Mouse (Mus musculus): Measurements from ENCODE around the gene Mllt6. TPM values are rescaled to one million over a fixed set of nuclear protein-coding genes. Genes with fewer than 3 reads are reported as not detected.
A peak's percentile ranks its signal among the peaks of the same experiment; 100 is the strongest.
"Not testable (repeated sequence)": the region's sequence is repeated elsewhere in the genome, so short reads cannot be mapped to it uniquely, and the experiment has no call there.

Mllt6 gene
- total RNA-seq, 2 experiments from 2014 or later: 44.1 to 51.0 TPM

DNA sequence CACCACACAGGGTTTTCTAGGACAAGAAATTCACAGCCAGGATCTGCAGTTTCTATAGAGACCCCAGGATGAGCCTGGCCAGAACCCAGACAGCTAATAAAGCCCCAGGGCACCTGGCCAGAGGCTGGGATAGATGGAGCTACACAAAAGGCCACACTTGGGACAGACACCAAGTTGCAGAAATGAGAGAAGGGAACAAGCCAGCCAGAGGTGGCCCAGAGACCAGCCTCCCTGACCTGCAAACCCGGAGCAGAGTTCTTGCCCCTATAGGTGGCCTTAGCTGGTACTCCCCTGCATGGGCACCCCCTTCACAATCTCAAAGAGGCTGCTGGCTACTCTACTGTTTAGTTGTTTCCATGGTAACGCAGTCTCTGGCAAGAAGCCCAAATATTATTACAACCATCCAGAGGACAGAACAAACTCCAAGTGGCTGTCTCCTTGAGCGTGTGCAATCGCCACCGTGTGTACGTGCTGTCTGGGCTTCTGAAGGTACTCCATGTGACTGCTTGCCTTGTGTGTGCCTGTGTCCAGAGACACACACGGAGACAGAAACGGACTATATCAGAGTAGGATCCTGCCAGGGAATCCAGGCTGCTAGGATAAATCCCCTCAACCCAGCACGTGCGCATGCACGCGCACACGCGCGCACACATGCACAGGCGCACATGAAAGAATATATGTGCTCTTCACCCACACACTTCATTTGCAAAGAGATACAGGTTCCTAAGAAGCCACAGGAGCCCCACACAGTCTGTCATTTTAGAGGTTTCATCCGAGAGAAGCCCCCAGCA lies 31.9 kb downstream of the Mllt6 start:
- no peak for DNase-seq (ENCODE audit: low spot score)

DNA sequence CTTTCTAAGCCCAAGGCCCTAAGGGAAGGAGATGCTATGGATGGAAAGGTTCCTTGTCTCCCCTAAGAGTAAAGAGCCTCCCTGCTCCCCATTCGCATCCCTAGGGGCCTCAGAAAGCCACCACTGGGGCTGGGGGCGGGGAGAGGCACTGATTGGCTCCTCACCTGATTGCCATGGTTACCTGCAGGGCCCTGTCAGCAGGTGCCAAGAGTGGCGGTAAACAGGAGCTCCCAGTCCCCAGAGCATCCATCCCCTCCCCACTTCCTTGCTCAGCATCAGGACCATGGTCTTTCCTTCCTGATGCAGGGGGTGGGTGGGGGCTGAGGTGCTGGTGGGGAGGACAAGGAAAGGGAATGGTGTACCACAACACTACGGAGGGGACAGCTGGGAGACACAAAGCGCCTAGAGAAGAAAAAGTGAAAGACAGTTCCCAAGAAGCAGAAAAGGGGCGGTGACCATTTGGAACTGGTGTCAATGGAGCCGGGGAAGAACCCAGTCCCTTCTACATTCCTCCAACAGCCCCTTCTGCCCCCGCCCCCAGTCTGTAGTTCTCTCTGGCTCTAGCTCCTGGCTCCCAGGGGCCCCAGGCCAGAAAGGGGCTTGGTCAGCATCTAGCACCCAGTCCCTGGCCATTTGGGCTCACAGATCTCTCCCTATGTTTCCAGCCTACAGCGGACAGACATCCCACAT lies 32.6 kb downstream of the Mllt6 start:
- no peak for DNase-seq (ENCODE audit: low spot score)

DNA sequence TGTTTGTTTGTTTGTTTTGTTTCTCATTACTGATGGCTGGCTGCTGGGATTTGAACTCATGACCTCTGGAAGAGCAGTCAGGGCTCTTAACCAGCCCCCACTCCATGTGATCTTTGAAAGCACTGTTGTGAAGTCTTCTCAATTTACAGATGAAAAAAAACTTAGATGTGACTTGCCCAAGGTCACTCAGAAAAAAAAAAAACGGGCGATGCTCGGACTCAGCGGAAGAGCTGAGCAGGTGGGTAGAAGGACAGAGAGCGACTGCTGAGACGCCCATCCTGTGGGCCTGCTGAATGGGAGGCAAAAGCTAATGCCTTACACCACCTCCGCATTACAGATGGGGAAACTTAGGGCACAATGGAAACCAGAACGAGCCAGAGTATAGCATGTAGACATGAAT lies 33.5 kb downstream of the Mllt6 start:
- DNase-seq (ENCODE audit: low spot score): no peak

DNA sequence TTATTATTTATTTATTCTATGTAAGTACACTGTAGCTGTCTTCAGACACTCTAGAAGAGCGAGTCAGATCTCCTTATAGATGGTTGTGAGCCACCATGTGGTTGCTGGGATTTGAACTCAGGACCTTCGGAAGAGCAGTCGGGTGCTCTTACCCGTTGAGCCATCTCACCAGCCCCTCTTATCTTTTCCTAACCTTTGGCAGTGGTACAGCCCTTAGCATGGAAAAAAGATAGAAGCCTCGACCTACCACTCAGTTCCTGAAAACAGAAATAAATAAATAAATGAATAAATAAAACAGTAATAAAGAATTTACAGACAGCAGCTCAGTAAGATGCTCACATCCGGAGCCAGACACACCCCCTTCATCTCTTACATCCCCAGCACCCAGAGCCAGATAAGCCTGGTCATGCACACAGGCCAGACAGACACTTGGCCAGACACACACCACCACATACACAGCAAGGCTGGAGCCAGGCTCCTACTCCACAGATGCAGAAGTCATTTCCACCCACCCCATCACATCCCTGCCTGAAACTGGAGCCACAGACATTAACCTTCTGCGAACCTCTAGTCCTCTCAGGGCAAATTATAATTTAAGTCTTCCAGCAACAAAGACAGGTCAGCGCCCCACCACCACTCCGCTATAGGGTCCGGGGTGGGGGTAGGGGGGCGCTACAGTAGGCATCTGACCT lies 34.1 kb downstream of the Mllt6 start:
- no peak for DNase-seq (ENCODE audit: low spot score)

DNA sequence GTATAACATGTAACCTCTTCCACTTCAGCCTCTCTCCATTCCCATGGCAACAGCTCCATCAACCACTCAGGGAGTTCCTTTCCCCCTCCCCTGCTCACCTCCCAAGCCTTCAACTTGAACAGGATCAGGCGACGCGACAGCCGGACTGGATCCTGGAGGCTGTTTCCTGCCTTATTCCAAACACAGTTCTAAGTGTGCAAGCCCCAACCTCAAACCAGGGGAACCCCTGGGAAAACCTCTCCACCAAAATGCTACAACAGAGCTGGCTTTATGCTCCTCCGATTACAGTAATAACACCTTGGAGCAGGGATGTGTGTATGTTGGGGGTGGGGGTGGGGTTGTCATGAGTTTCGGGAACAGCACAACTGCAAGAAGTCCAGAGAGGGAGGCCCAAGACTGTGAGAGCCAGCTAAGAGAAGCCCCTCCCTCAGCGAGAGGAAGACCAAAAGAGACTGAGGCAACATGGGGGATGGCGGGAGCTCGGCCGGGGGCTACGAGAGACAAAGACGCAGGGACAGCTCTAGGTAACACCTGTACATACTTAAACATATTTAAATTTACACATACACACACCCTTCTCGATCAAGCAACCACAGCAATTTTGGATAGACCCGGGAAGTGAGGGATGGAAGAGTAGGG lies 34.8 kb downstream of the Mllt6 start:
- DNase-seq (ENCODE audit: low spot score): no peak

DNA sequence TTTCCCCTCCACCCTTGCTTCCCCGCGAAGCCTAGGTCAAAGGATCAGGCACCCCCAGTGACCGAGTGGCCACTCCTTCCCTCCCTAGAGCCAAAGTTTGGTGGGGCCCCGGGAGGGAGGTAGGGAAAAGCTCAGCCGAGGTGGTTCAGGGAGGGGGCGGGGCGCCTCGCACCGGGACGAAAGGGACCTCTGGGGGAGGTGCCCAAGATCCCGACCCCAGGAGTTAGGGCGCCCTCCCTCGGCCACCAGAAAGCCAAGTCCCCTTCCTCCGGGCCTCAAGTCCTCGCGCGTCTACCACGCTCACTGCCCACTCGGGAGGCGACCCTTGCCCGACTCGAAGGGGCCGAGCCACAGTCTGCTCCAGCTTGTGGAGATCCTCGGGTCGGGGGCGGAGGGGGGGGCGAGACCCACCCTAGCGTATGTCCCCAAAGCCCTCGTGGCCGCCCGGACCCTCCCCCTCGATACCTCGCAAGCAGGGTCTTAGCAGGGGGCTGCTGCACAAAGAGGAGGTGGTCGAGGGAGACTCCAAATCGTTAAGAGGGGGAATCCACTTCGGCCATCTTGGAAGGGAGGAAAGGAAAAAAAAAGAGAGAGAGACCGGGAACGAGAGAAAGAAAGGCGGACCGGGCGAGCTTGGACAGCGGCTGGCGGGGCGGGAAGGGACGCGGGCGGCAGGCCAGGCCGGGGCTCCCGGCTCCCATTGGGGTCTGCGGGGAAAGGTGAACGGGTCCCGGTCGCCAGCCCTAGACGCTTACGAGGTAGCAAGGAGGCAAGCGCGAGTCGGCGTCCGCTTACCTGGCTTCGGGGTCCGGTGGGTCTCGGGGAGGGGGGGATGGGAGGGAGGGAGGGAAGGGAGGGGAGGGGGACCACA lies 35.8 kb downstream of the Mllt6 start:
- DNase-seq (ENCODE audit: low spot score): peak; percentile 64

DNA sequence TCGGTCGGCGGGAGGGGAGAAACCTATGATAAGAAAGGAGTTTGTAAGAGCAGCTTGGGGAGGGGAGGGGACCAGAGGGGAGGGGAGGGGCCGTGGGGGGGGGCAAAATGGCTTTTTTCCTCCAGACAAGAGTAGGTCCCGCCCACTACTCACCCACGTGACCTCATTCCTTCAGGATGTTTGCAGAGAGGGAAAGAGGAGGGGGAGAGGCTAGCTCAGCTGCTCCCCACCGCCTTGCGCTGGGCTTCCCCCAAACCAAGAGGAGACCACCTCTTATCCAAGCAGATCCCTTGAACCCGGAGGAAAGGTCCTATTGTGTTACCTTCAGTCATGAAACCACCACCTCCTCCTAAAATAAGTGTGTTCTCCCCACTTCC lies 36.4 kb downstream of the Mllt6 start:
- DNase-seq (ENCODE audit: low spot score): peak; percentile 81

DNA sequence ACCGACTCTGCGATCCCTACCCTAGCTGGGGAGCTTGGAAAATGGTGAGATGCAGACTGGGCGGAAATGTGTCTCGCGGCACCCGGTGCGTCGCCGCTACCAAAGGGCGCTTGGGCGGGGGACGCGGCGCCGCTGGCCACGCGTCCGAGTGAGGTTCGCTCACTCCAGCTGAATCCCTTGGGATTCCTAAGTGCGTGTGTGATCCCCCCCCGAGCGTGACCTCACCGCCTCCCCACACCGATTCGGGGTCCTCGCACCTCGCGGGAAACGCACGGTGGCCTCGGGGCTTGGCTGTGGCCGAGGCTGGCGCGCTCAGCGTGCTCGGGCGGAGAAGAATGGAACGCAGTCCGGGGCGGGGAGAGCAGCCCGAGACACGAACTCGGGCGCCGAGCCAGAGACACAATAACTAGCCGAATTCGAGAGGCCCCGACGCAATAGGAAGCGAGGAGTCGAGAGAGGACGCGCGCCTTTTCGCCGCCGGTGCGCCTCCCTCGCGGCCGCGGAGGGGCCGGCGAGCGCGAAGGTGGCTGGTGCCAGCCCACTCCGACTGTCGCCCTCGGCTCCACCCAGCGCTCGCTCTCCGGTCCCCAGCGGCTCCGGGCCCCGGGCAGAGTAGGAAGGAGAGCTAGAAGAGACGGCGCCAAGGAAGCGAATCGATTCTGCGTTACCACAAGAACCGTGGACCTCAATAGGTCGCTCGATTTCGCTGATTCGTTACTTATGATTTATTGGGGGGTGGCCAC lies 37.0 kb downstream of the Mllt6 start, which contains the start of gene Pcgf2:
Gene Pcgf2 (minus strand): TSS at position 495 of the 743 bp plus-strand sequence.
- DNase-seq (ENCODE audit: low spot score): peak; percentile 76

DNA sequence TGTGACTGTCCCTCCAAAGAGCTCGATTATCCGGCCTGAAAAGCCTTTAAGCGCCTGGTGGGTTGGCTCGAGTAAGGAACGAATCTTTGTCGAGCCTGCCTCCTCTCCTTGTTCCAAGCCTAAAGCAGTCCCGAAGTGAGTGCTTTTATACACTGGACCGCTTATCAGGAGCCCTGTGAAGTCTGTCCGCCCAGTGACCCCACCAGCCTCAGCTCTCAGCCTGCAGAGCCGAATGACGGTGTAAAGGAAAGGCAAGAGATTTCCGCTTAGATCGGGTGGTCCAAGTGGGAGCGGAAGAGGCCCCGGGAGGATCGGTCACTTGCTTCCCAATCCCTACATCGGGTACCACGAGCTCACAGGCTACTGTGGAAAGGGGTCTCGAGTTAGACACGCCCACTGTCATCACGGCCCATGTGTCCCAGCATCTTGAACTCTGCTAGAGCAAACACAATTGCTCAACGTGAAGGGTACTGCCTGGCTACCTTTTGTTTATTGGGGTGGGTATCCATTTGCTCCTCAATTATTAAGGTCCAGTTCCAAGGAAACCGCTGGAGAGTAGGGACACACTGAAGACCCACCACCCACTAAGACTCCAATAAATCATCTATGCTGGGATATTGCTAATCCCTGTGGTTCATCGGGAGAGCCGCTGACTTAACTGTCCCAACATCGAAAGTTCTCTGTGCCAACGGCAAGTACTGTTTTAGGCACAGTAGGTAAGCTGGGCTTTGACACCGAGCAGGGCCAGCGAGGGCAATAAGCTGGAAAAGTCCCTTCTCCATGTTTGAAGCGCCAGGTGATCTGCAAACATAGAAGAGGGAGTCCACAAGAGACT lies 37.7 kb downstream of the Mllt6 start:
- no peak for DNase-seq (ENCODE audit: low spot score)

DNA sequence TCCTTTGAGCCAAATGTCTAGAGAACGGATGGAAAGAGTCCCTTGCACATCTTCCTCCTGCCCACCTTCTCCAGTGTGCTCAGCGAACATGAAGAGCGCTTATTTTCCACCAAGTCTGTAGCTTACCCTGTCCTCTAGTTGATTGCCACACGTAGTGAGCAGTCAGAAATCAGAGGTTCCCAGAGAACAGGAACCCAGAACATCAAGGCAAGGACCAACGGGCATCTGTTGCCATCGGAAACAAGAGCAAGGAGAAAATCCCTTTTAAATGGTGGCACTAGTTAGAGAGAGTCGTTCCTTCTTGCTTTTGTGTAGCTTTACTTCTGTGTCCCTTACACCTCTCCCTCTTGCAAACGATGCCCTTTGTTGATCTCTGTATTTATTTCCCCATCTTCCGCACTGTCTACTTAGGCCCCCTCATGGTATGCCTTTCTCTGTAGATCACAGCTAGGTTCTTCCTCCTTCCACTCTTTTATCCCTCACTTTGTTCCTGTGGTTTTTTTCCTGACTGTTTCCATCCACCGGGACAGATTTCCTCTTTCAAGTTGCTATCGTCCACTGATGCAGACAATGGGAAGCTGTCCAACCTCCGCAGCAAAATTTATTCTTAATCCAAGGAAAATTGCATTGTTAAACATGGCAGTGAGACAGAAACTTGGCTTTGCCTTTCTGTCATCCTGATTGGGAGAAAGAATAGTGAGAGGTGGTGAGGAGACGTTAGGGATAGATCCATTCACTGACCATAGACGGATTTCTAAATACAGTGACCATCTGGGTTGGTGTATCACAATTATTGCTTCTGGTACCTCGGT lies 38.6 kb downstream of the Mllt6 start:
- DNase-seq (ENCODE audit: low spot score): no peak

DNA sequence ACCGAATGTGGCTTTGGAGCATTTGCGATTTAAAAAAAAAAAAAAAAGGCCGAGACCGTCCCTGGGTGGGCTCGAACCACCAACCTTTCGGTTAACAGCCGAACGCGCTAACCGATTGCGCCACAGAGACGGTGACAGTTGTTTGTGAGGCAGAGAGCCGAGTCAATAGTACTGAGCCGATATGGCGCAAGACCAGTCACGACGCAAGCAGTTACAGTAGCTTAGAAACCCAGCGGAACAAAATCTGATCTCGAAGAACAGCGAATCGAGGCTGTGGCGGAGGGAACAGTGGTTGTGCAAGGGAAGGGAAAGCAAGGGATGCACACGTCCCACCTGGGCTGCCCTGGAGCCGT lies 39.2 kb downstream of the Mllt6 start:
- DNase-seq (ENCODE audit: low spot score): peak; percentile 93

DNA sequence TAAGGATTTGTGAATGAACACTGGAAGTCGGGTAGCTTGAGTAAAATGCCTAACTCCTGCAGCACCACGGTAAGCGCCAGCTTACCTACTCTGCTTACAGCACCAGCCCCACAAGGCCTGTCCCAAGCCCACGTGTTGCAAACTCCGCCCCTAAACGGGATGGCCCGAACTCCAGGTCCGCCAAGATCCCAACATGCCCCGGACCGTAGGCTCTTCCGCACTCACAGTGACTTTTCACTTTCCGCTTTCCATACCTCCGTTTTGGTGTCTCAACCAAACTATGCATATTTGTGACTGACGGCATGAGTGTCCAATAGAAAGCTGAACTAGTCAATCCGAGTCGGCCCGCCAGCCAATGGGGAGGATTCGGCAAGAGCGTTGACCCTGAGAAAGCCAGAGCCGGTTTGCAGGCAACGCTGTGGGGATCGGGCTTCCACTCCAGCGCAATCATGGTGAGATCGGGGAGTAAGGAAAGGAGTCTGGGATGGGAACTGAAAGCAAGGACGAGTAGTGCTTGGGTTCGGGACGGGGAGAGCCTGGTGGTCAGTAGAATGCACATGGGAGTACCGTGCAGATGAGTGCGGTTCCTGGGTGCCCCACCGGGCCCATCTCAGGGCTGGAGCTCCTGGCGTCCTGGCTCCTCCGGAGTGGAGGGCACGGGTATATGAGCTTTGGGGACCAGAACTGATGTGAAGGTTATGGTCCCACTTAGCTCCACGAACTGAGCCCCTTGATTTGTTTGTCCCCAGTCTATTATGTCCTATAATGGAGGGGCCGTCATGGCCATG lies 40.0 kb downstream of the Mllt6 start, which contains the start of gene Psmb3:
Gene Psmb3 (plus strand): TSS at position 361 of the 788 bp plus-strand sequence.
- DNase-seq (ENCODE audit: low spot score): peak; percentile 100

DNA sequence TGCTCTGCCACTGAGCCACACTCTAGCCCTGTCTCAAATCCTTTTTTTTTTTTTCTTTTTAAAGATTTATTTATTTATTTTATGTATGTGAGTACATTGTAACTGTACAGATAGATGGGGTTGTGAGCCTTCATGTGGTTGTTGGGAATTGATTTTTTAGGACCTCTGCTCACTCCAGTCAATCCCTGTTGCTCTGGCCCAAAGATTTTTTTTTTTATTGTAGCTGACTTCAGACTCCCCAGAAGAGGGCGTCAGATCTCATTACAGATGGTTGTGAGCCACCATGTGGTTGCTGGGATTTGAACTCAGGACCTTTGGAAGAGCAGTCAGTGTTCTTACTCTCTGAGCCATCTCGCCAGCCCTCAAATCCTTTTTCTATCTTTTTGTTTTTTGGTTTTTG lies 46.9 kb downstream of the Mllt6 start:
- DNase-seq (ENCODE audit: low spot score): not testable (repeated sequence)

DNA sequence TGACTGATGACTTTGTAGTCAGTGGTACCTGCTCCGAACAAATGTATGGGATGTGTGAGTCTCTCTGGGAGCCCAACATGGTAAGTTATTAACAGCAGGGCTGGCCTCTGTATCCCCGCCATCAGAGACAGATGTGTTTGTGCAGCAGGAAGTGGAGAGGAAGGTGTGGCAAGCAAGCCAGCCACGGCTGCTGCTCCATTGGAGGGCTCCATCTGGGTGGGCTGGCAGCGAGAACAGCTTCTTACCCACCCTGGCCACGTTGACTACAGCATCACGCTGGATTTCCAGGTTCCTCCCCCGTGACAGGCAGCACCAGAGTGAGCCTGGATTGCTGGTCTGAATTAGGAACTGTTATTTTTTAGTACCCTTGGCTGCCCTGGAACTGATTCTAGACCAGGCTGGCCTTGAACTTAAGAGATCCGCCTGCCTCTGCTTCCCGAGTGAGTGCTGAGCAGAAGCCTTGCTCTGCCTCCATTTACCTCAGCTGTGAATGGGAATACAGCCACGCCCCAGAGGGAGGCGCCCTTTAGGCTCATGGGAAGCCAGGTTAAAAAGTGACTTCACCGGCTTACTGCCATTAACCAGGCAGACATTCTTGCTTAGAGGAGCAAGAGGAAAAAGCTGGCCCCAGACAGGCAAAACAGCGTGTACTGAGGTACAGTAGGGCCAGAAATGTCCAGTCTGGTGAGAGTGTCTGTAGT lies 48.1 kb downstream of the Mllt6 start:
- DNase-seq (ENCODE audit: low spot score): no peak

DNA sequence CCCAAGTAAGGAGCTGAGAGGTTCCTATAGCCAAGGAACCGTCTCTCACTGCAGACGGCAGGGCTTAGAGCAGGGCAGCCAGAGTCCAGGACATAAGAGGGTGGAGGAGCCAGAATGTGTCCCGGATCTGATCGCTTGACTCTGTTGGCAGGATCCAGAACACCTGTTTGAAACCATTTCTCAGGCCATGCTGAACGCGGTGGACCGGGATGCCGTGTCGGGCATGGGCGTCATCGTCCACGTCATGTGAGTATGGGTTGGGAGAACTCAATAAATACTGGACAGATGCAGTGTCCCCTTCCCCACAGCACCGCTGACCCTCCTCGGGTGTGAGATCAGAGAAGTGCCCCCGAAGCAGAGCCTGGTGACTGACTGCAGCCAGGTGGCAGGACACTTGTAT lies 49.1 kb downstream of the Mllt6 start:
- DNase-seq (ENCODE audit: low spot score): peak; percentile 85

DNA sequence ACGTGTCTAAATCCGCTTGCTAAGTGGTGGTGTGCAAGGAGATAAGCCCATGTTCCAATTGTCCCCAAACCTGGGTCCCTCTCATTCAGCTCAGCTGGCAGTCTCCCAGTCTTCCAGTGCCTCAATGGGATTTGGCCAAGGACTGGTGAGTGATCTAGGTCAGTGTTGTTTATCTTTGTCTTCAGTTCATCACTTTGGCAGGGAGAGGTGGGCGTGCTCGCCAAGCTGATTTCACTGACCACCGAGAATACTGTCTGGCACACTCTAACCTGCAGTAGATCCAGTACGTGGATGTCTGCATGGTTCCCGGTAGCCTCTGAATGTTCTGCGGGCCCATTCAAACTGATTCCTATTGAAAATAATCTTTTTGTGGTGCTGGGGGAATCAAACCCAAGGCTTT lies 50.7 kb downstream of the Mllt6 start:
- peak; percentile 86 for DNase-seq (ENCODE audit: low spot score)

DNA sequence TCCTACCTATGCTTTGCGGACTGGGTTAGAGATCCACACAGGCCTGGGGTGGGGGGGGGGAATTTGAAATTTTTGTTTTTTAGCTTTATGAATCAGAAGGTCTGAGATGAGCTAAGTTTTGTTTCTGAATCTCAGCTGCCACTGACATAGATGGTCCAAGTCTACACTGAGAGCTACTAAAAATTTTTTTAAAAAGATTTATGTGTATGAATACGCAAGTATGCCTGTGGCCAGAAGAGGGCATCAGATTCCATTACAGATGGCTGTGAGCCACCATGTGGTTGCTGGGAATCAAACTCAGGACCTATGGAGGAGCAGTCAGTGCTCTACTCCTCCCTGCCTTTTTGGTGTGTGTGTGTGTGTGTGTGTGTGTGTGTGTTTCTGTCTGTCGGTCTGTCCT lies 51.1 kb downstream of the Mllt6 start:
- DNase-seq (ENCODE audit: low spot score): no peak

Data from gastrocnemius, adult 18-20 months (tissue).